Mouse (Mus musculus) spleen, postnatal 14 days (tissue): ENCODE measurements at regions not wholly inside any gene's neighbourhood (a gene's known extent, or its start where the extent isn't known, plus 50 kb on each side); places are given as distances from the start of the nearest gene placed in this dataset.

Experiments used
- DNase-seq, 2 experiments: peaks; one replicate each; pipeline ENCODE4 v3.0.0; 2021 to 2022; ENCODE audit warnings: low spot score in 2 of 2

DNA sequence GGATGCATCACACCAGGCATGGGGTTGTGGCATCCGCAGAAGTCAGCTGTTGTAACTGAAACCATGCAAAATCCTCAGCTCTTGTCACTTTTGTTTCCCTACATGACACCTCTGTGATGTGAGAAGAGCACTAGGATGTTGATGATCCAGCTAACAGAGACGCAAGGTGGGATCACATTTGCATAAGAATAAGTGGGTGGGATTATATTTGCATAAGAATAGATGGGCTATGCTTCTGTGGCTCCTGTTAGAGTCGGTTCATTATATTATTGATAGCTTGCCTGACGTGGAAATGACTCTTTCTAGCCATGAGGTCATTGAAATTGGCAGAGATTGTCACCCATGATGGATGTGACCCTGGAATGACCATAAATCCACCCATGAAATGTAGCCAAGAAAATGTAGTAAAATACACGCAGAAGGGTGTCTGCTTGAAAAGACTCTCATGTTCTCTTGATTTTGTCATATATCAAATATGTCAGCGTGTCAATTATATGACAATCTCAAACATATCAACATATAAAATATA is 102.2 kb upstream of the Arg1 start:
- no peak for DNase-seq

DNA sequence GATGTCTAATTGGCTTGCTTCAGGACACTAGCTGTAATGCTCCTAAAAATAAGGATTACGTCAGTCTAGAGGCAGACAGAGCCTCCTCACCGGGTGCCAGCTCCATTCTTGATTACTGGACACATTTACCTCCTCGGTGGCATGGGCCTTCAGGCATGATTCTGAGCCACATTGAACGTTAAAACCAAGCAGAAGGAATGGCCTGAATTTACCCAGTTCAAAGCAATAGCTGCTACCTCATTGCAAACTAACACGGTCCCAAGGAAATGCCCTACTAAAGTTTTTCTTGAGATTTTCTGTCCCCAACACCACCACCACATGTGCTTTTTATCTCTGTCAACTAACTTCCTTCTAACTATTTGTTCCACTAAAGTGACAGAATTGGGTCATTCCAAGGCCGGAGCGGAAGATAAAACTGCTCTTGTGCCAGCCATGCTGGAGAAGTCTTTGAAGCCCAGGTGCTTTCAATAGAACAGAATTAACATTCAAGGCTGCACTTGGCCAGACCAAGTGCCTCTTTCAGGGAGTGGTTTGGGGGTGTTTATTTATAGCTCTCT is 96.4 kb upstream of the Arg1 start:
- no peak for DNase-seq

- no peak for DNase-seq
Observed at GRCm38 (mm10) chr10:25023044-25023540, 95.8 kb upstream of the Arg1 start.

- DNase-seq, result no peak
Observed at GRCm38 (mm10) chr10:25018946-25019345, 91.7 kb upstream of the Arg1 start.

GRCm38 (mm10) chr10:25017843-25018242 is 90.6 kb upstream of the Arg1 start:
- no peak for DNase-seq

DNA sequence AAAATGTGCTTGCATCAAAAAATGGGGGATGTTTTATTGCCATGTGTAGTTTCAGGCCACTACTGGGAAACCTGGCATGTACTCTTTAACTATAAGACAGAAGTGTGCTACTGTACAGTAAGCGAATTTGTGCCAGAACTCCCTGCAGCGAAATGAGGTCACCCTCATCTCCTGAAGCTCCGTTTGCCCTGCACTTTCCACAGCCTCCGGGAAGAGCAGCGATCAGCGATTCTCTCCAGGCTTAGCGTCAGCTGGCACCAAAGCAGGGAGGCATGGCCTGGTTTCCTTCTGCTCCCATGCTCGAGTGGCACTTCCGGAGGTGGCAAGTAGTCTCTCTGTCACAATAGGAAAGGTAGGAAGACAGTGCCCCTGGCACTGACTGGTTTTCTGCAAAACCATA is 88.8 kb upstream of the Arg1 start:
- DNase-seq, result no peak

DNA sequence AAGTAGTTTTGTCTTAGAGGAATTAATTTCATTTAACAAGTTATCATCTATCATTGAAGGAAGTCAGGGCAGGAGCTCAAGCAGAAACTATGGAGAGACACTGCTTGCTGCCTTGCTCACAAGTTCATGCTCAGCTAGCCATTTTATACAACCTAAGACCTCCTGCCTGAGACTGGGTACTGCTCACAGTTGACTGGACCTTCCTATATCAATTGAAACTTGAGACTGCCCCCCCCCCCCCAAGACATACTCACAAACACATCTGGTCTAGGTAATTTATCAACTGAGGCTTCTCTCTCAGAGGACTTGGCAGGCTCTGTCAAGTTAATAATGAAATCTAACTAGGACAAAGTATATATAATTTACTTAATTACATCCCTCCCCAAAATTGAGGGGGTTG is 84.8 kb upstream of the Arg1 start:
- DNase-seq, result no peak

DNA sequence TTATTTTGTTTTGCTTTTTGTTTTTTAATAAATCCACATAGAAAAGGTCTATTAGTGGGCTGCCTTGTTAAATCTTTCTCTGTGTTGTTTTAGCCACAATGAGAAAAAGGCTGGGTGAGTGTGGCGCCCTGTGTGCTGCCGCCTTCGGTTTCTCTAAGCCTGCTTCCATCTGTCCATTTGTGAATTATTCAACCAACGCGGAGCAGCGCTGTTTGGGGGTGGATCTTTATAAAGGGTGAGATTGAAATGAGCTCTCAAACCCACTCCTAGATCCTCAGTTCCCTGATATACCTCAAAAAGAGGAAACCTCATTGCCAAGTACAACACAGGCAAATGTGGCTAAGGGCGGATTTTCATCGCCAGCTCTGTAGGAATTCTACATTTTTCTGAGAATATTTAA is 74.0 kb upstream of the Arg1 start:
- no peak for DNase-seq

DNA sequence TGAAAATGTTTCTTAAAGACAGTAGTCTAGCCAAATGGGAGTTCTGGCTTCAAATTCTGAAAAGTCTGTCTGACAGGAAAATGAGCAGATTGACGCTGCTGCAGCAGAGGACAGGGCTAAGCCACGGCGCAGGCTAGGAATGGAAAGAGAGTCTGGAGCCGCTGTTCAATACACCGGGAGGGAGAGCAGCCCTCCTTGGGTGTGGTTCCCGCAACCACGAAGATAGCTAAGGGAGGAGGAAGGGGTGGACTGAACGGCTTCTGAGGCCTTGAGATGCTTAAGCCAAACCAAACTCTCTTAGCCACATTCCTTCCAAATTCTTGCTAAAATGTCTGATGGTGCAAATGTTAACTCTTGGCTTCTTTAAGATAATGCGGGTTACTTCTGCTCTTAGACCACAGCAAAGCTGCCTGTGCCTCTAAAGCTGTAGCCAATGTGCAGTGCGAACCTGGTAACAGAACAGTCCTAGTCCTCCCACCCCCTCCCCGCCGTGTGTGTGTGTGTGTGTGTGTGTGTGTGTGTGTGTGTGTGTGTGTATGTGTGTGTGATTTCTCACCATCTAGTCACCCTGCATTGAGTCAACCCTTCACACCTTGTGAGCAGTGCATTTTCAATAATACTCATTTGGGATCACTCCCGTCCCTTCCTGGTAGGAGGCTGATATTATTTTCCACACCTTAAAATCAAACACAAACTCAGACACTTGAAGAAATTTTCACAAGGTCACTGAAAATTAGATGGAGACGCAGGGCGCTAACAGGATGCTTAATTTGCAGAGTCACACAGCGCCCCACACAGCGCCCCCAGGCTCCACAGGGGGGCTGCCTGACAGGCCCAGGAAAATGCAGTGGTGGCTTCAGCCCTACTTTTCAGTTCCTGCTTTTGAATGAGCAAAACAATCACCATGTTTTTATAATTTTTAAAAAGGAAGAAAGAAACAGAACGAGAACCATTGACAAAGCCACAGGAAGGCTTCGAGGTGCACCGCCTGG is 73.2 kb upstream of the Arg1 start:
- no peak for DNase-seq

GRCm38 (mm10) chr10:24999807-25000206 is 72.5 kb upstream of the Arg1 start:
- DNase-seq, result no peak

DNA sequence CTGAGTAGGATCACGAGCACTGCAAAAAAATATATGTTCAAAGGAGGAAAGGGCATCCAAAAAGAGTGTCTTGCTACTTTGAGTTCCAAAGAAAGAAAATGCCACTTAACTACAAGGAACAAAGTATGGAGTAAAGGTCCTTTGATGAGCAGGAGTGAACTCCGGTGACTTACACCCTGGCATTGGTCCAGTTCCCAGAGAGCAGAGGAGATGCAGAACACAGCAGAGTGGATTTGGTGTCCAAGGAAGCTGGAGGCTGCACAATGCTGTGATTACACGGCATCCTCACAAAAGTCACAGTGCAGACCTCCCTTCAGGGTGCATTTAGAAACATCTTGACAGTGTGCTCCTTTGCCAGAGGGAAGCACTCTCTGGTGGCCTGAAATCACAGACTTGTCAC is 70.4 kb upstream of the Arg1 start:
- DNase-seq, result no peak

- no peak for DNase-seq
Observed at GRCm38 (mm10) chr10:24995751-24996150, 68.5 kb upstream of the Arg1 start.

DNA sequence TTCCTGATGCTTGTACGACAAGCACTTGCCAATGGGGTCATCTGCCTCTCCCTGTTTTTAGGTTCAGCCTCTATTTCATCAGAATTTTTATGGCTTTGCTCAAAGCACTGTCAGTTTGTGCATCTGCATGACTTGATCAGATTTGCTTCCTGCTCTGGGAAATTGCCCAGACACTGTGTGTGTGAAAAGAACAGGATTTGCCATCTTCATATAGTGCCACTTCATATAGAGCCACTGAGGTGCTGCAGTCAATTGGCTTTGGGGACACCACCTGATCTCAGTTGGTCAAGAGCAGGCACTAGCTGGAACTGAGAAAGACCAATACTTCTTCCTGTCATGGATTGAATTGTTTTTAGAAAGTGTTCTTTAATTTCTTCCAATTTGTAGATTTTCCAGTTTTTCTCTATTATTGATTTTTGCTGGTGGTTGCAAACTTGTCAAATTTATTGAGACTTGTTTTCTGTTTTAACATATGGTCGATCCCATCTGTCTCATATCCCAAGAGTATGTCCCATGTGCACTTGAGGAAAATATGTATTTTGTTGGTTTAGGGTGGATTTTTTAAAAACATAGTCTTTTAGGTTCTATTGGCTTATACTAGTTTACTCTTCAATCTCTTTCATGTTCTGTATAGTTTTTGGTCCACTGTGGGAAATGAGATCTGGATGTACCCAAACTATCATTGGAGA is 62.8 kb upstream of the Arg1 start:
- DNase-seq, result no peak

- DNase-seq, result no peak
Observed at GRCm38 (mm10) chr10:24984801-24985200, 57.5 kb upstream of the Arg1 start.

- no peak for DNase-seq
Observed at GRCm38 (mm10) chr10:24981763-24982162, 54.5 kb upstream of the Arg1 start.
